In the genomic region with DNA sequence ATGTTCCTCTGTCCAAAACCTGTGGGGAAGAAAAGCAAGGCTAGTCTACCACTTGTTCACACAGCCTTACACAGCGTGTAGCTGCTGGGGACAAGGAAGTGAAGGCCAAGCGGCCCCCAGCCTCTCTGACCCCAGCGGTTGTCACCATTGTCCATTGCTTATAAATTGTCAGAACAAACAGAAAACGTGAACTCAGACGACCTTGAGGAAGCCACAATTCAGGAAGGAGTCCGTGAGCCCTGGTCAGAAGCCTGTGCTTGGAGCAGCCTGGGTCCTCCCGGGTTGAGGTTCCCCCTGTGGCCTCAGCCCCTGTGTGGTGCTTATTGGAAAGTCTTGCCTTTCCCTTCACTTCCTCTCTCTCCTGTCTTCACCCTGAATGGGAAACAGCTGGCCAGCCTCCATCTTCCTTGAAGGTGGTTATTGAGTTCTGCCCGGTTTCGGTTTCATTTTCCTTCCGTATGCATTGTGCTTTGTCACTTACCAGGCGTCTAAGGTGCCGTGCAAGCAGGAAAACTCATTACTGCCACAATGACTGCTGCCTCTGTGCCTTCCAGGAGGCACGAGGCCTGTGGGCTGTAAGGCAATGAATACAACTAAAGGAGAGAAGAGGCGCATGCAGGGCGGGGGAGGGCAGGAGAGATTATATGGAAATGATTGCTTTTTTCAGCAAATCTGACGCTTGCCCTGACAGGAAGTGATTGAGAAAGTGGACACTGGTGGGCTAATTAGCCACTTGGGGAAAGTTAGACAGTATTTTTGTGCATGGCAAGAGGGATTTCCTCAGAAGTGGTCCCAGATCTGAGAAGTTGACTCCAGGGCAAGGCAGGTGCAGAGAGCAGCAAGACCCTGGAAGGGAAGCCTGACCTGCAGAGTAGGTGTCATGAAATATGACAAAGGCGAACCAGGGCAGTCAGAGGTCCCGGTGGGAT, we compare ENCODE assay signal across 8 mouse cellular contexts.
A peak's percentile ranks its signal among the peaks of the same experiment; 100 is the strongest.
DNase-seq lines count a peak whose midpoint lies in the region; ATAC-seq lines count a peak whose summit lies in the region.

No protein-coding gene starts in this region.

- 0 out of 2 replicates have a peak overlapping the region, but pooled peaks have one; percentile 15 for H3K27ac ChIP-seq in forebrain, embryonic 12.5 days
- H3K27ac ChIP-seq in limb, embryonic 11.5 days (replicated peaks; ENCODE audit: low read depth, low read length) = peak overlapping the region; percentile 30; the same call in 1 of the 2 replicates
- no peak overlapping the region for H3K27ac ChIP-seq in midbrain, embryonic 11.5 days (ENCODE audit: low read depth, low read length)
- peak overlapping the region; percentile 35; the same call in 1 of the 2 replicates for H3K27ac ChIP-seq in stomach, embryonic 15.5 days

- ATAC-seq in forebrain, embryonic 12.5 days (ENCODE audit: low FRiP score) = peak; percentile 55; the same call in 1 of the 2 replicates
- ATAC-seq in limb, embryonic 11.5 days (ENCODE audit: insufficient number of reproducible peaks, low FRiP score, low TSS enrichment, low read depth) = peak; percentile 86
- no peak for ATAC-seq in midbrain, embryonic 11.5 days (ENCODE audit: low FRiP score)
- peak; percentile 43; the same call in 1 of the 2 replicates for ATAC-seq in stomach, embryonic 15.5 days (ENCODE audit: insufficient read depth, low FRiP score, low read depth)

- H3K27me3 ChIP-seq in forebrain, embryonic 12.5 days = no peaks in the 10 kb centered on the region
- H3K27me3 ChIP-seq in limb, embryonic 11.5 days (ENCODE audit: control insufficient read depth, insufficient read depth, low read length) = no peaks in the 10 kb centered on the region
- no peaks in the 10 kb centered on the region for H3K27me3 ChIP-seq in midbrain, embryonic 11.5 days (ENCODE audit: control insufficient read depth, insufficient read depth, low read length)
- no peaks in the 10 kb centered on the region for H3K27me3 ChIP-seq in stomach, embryonic 15.5 days (replicated peaks)

- no peaks in the 10 kb centered on the region for H3K9me3 ChIP-seq in forebrain, embryonic 12.5 days
- no peaks in the 10 kb centered on the region for H3K9me3 ChIP-seq in limb, embryonic 11.5 days (ENCODE audit: control insufficient read depth, low read length)
- H3K9me3 ChIP-seq in midbrain, embryonic 11.5 days (ENCODE audit: control insufficient read depth, low read length) = no peaks in the 10 kb centered on the region
- H3K9me3 ChIP-seq in stomach, embryonic 15.5 days = no peaks in the 10 kb centered on the region

- H3K36me3 ChIP-seq in forebrain, embryonic 12.5 days (replicated peaks) = no peaks in the 10 kb centered on the region
- H3K36me3 ChIP-seq in limb, embryonic 11.5 days (ENCODE audit: control insufficient read depth, insufficient read depth, low read length) = no peaks in the 10 kb centered on the region
- no peaks in the 10 kb centered on the region for H3K36me3 ChIP-seq in midbrain, embryonic 11.5 days (ENCODE audit: control insufficient read depth, insufficient read depth, low read length)
- H3K36me3 ChIP-seq in stomach, embryonic 15.5 days = no peaks in the 10 kb centered on the region

- H3K4me3 ChIP-seq in forebrain, embryonic 12.5 days (replicated peaks) = no peak overlapping the region
- no peak overlapping the region for H3K4me3 ChIP-seq in limb, embryonic 11.5 days (ENCODE audit: low read depth, low read length)
- H3K4me3 ChIP-seq in midbrain, embryonic 11.5 days (ENCODE audit: low read depth, low read length) = no peak overlapping the region
- H3K4me3 ChIP-seq in stomach, embryonic 15.5 days (replicated peaks) = peak overlapping the region; percentile 26

- H3K9ac ChIP-seq in forebrain, embryonic 12.5 days = no peak overlapping the region
- H3K9ac ChIP-seq in limb, embryonic 11.5 days (ENCODE audit: low read length) = no peak overlapping the region; the same call in 1 of the 2 replicates
- H3K9ac ChIP-seq in midbrain, embryonic 11.5 days (ENCODE audit: low read length) = no peak overlapping the region
- no peak overlapping the region for H3K9ac ChIP-seq in stomach, embryonic 15.5 days

- WGBS in forebrain, embryonic 12.5 days = 40% methylated on average over 18 of the region's 18 CpGs
- WGBS in limb, embryonic 11.5 days = 31% methylated on average over 18 of the region's 18 CpGs
- WGBS in midbrain, embryonic 11.5 days = 65% methylated on average over 18 of the region's 18 CpGs
- WGBS in stomach, embryonic 15.5 days = 44% methylated on average over 18 of the region's 18 CpGs

- peak overlapping the region; percentile 15; the same call in 1 of the 2 replicates for H3K4me2 ChIP-seq in forebrain, embryonic 12.5 days
- H3K4me2 ChIP-seq in limb, embryonic 11.5 days (ENCODE audit: low read depth, severe bottlenecking) = peak overlapping the region; percentile 36
- no peak overlapping the region for H3K4me2 ChIP-seq in midbrain, embryonic 11.5 days
- H3K4me2 ChIP-seq in stomach, embryonic 15.5 days = peak overlapping the region; percentile 52

- peak; percentile 4 for DNase-seq in ovary, adult 18-20 months (ENCODE audit: low spot score)
- no peak for DNase-seq in ovary, postnatal 10 days (ENCODE audit: low spot score)
- DNase-seq in heart, postnatal 4 days = peak; percentile 62
- peak; percentile 78 for DNase-seq in limb, embryonic 11.5 days (ENCODE audit: low spot score)
- peak; percentile 78 for DNase-seq in midbrain, embryonic 11.5 days (ENCODE audit: low spot score, missing footprints)
- DNase-seq in cerebellum, postnatal 25 days = no peak

- peaks cover 20% of the 10 kb centered on the region for H3K4me1 ChIP-seq in forebrain, embryonic 12.5 days
- H3K4me1 ChIP-seq in limb, embryonic 11.5 days (ENCODE audit: control insufficient read depth, insufficient read depth, low read length) = peaks cover 11% of the 10 kb centered on the region
- peaks cover 7% of the 10 kb centered on the region; the same call in 1 of the 2 replicates for H3K4me1 ChIP-seq in midbrain, embryonic 11.5 days (ENCODE audit: control insufficient read depth, insufficient read depth, low read length)
- H3K4me1 ChIP-seq in stomach, embryonic 15.5 days = peaks cover 18% of the 10 kb centered on the region; the same call in 1 of the 2 replicates

Comparison
In these comparisons a context has a peak if more than half of its experiments do, and no peak if none do; other contexts are left out.
1. DNase-seq: peak in ovary, adult 18-20 months (single experiment), heart, postnatal 4 days (single experiment), limb, embryonic 11.5 days (single experiment) and midbrain, embryonic 11.5 days (single experiment); none in ovary, postnatal 10 days (single experiment) and cerebellum, postnatal 25 days (0 of 2).